Mouse (Mus musculus) ES-E14 (cell line): ENCODE measurements around the gene 2300002M23Rik.

Source experiments
- CHD2 ChIP-seq: IDR thresholded peaks from 2 replicates; pipeline ENCODE4 v1.6.1; 2014; ENCODE audit warnings: mild to moderate bottlenecking, low read depth, low read length, inconsistent platforms
- MAFK ChIP-seq: IDR thresholded peaks from 2 replicates; pipeline ENCODE4 v1.6.1; 2014; ENCODE audit warnings: mild to moderate bottlenecking, low read depth, low read length, inconsistent platforms; ENCODE audit not compliant: insufficient read depth
- ZC3H11A ChIP-seq: IDR thresholded peaks from 2 replicates; pipeline ENCODE4 v1.6.1; 2012; ENCODE audit warnings: low read depth, mild to moderate bottlenecking, inconsistent platforms, low read length, borderline replicate concordance

DNA sequence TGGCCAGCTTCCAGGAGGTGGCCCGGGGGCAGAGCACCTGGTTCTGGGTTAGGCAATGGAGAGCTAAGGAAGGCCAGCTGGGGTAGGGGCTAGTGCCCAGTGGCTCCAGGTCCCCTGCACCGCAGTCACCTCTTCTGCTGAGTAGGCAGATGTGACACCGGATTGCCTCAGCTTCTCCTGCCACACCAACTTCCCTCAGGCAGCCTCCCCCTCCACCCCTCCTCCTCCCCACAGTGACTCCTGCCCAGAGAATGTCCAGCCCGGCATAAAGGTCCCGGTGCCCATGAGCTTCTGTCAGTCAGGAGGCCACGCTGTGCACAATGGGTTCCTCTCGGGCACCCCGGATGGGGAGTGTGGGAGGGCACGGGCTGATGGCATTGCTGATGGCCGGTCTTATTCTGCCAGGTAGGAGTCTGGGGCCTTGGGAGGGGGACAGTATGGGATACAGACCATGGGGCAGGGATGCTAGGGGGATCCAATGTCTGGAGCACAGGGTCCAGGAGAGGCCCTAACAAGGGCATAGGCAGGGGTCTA is 15.3 kb upstream of the 2300002M23Rik start, which contains the start of gene Cdsn:
- TF ChIP-seq CHD2, result no peak
- no peak for TF ChIP-seq MAFK
- TF ChIP-seq ZC3H11A, result no peak
